Mouse (Mus musculus): ENCODE results near the gene Mecr. TPM values are rescaled to one million over a fixed set of nuclear protein-coding genes. Genes with fewer than 3 reads are reported as not detected.

Gene Mecr
- polyA plus RNA-seq, 1 experiment = 17.9 TPM

DNA sequence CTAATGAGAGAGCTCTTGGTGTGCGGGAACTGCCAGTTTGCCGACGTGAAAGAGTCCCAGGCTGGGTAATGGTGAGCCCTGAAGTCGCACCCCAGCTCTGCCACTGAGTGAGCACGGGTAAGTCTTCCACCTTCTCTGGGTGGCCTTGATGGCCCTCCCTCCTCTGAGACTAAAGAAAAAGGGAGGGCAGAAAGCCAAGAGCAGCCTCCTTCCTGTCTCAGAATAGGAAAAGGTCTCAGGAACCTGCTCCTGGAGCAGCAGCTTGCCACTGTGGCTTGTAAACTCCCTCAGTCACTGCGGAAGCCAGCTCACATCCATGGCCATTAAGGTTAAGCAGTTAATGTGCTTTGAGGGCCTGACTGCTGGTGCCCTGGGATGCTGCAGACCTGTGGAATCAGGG lies 42.1 kb downstream of the Mecr start:
- Histone ChIP-seq H3K4me3 (ENCODE audit: low read depth, low read length) (no peak overlapping the region), H3K9ac (ENCODE audit: low read depth, poor library complexity, severe bottlenecking) (no peak overlapping the region), H3K27ac (ENCODE audit: insufficient read depth, low read length) (no peak overlapping the region), H3K4me1 (ENCODE audit: control insufficient read depth, insufficient read depth, low read length) (no peaks in the 10 kb centered on the region), H3K27me3 (ENCODE audit: control insufficient read depth, insufficient read depth, low read length, poor library complexity, severe bottlenecking) (no peaks in the 10 kb centered on the region), H3K36me3 (ENCODE audit: control insufficient read depth, insufficient read depth, low read length, poor library complexity, severe bottlenecking) (peaks cover 11% of the 10 kb centered on the region; the same call in 1 of the 2 replicates), H3K9me3 (replicated peaks; ENCODE audit: control insufficient read depth, insufficient read depth, low read length, poor library complexity, severe bottlenecking) (no peaks in the 10 kb centered on the region)
- TF ChIP-seq EP300 (IDR thresholded peaks at IDR 0.05; ENCODE audit: insufficient read depth, low read depth, low read length) = no peak
- no peak for TF ChIP-seq POLR2A (IDR thresholded peaks at IDR 0.05; ENCODE audit: insufficient read depth, low read length)
- TF ChIP-seq CTCF (IDR thresholded peaks at IDR 0.05; ENCODE audit: low read depth, low read length) = no peak

GRCm38 (mm10) chr4:131888564-131888963 lies 45.3 kb downstream of the Mecr start:
- Histone ChIP-seq H3K36me3 (ENCODE audit: control insufficient read depth, insufficient read depth, low read length, poor library complexity, severe bottlenecking) (peaks cover 30% of the 10 kb centered on the region), H3K4me1 (ENCODE audit: control insufficient read depth, insufficient read depth, low read length) (no peaks in the 10 kb centered on the region), H3K27ac (ENCODE audit: insufficient read depth, low read length) (no peak overlapping the region), H3K9me3 (replicated peaks; ENCODE audit: control insufficient read depth, insufficient read depth, low read length, poor library complexity, severe bottlenecking) (no peaks in the 10 kb centered on the region), H3K9ac (ENCODE audit: low read depth, poor library complexity, severe bottlenecking) (no peak overlapping the region), H3K27me3 (ENCODE audit: control insufficient read depth, insufficient read depth, low read length, poor library complexity, severe bottlenecking) (no peaks in the 10 kb centered on the region), H3K4me3 (ENCODE audit: low read depth, low read length) (no peak overlapping the region)
- TF ChIP-seq POLR2A (IDR thresholded peaks at IDR 0.05; ENCODE audit: insufficient read depth, low read length) (no peak), CTCF (IDR thresholded peaks at IDR 0.05; ENCODE audit: low read depth, low read length) (no peak), EP300 (IDR thresholded peaks at IDR 0.05; ENCODE audit: insufficient read depth, low read depth, low read length) (no peak)

DNA sequence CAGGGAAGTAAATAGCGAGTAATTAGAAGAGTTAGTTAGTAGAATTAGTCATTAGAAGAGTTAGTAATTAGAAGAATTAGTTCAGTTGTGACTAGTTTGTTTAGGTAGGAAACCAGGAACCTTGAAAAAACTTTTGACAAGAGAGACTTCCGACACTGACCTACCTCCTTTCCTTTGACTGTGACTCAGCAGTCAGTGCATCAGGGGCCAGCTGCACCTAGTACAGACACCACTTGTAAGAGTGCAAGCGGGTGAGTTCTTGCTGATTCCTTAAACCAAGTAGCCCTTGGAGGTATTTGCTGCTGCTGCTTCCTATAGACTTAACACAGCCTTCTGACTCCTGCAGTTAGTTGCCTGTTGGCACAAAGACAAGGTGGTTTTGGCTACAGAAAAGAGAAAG lies 47.4 kb downstream of the Mecr start:
- Histone ChIP-seq H3K36me3 (ENCODE audit: control insufficient read depth, insufficient read depth, low read length, poor library complexity, severe bottlenecking) (peaks cover 35% of the 10 kb centered on the region), H3K27me3 (ENCODE audit: control insufficient read depth, insufficient read depth, low read length, poor library complexity, severe bottlenecking) (no peaks in the 10 kb centered on the region), H3K9me3 (replicated peaks; ENCODE audit: control insufficient read depth, insufficient read depth, low read length, poor library complexity, severe bottlenecking) (no peaks in the 10 kb centered on the region), H3K27ac (ENCODE audit: insufficient read depth, low read length) (no peak overlapping the region), H3K4me1 (ENCODE audit: control insufficient read depth, insufficient read depth, low read length) (no peaks in the 10 kb centered on the region), H3K4me3 (ENCODE audit: low read depth, low read length) (no peak overlapping the region), H3K9ac (ENCODE audit: low read depth, poor library complexity, severe bottlenecking) (no peak overlapping the region)
- TF ChIP-seq EP300 (IDR thresholded peaks at IDR 0.05; ENCODE audit: insufficient read depth, low read depth, low read length) (no peak), CTCF (IDR thresholded peaks at IDR 0.05; ENCODE audit: low read depth, low read length) (no peak), POLR2A (IDR thresholded peaks at IDR 0.05; ENCODE audit: insufficient read depth, low read length) (no peak)

GRCm38 (mm10) chr4:131897109-131897508 lies 53.8 kb downstream of the Mecr start:
- Histone ChIP-seq H3K27ac (ENCODE audit: insufficient read depth, low read length) (no peak overlapping the region), H3K9ac (ENCODE audit: low read depth, poor library complexity, severe bottlenecking) (no peak overlapping the region), H3K9me3 (replicated peaks; ENCODE audit: control insufficient read depth, insufficient read depth, low read length, poor library complexity, severe bottlenecking) (no peaks in the 10 kb centered on the region), H3K4me3 (ENCODE audit: low read depth, low read length) (no peak overlapping the region), H3K36me3 (ENCODE audit: control insufficient read depth, insufficient read depth, low read length, poor library complexity, severe bottlenecking) (peaks cover 47% of the 10 kb centered on the region), H3K4me1 (ENCODE audit: control insufficient read depth, insufficient read depth, low read length) (no peaks in the 10 kb centered on the region), H3K27me3 (ENCODE audit: control insufficient read depth, insufficient read depth, low read length, poor library complexity, severe bottlenecking) (no peaks in the 10 kb centered on the region)
- TF ChIP-seq POLR2A (IDR thresholded peaks at IDR 0.05; ENCODE audit: insufficient read depth, low read length) = no peak
- TF ChIP-seq EP300 (IDR thresholded peaks at IDR 0.05; ENCODE audit: insufficient read depth, low read depth, low read length) = no peak
- no peak for TF ChIP-seq CTCF (IDR thresholded peaks at IDR 0.05; ENCODE audit: low read depth, low read length)

DNA sequence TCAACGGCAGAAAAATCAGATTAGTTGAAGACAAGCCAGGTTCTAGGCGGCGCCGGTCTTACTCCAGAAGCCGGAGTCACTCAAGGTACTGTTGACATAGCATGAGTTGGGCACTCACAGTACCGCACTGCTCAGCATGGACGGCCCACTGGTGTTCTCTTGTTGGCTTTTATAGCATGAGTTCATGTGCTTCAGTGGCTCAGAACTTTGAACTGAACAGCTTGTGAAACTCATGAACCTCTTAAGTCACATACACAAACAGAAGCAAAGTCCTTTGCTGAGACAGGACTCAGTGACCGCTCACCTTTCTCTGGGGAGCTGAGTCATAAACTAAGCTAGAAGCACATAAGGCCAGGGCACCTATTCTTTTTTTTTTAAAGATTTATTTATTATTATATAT lies 54.5 kb downstream of the Mecr start:
- no peak overlapping the region for H3K9ac ChIP-seq (ENCODE audit: low read depth, poor library complexity, severe bottlenecking)
- H3K27me3 ChIP-seq (ENCODE audit: control insufficient read depth, insufficient read depth, low read length, poor library complexity, severe bottlenecking) = no peaks in the 10 kb centered on the region
- no peak for TF ChIP-seq CTCF (IDR thresholded peaks at IDR 0.05; ENCODE audit: low read depth, low read length)
- H3K36me3 ChIP-seq (ENCODE audit: control insufficient read depth, insufficient read depth, low read length, poor library complexity, severe bottlenecking) = peaks cover 40% of the 10 kb centered on the region
- H3K27ac ChIP-seq (ENCODE audit: insufficient read depth, low read length) = no peak overlapping the region
- H3K9me3 ChIP-seq (replicated peaks; ENCODE audit: control insufficient read depth, insufficient read depth, low read length, poor library complexity, severe bottlenecking) = no peaks in the 10 kb centered on the region
- H3K4me1 ChIP-seq (ENCODE audit: control insufficient read depth, insufficient read depth, low read length) = no peaks in the 10 kb centered on the region
- H3K4me3 ChIP-seq (ENCODE audit: low read depth, low read length) = no peak overlapping the region

- H3K4me1 ChIP-seq (ENCODE audit: control insufficient read depth, insufficient read depth, low read length) = no peaks in the 10 kb centered on the region
- no peaks in the 10 kb centered on the region for H3K9me3 ChIP-seq (replicated peaks; ENCODE audit: control insufficient read depth, insufficient read depth, low read length, poor library complexity, severe bottlenecking)
- H3K27me3 ChIP-seq (ENCODE audit: control insufficient read depth, insufficient read depth, low read length, poor library complexity, severe bottlenecking) = no peaks in the 10 kb centered on the region
- no peak overlapping the region for H3K9ac ChIP-seq (ENCODE audit: low read depth, poor library complexity, severe bottlenecking)
- peaks cover 33% of the 10 kb centered on the region for H3K36me3 ChIP-seq (ENCODE audit: control insufficient read depth, insufficient read depth, low read length, poor library complexity, severe bottlenecking)
- TF ChIP-seq EP300 (IDR thresholded peaks at IDR 0.05; ENCODE audit: insufficient read depth, low read depth, low read length) = no peak
- no peak for TF ChIP-seq CTCF (IDR thresholded peaks at IDR 0.05; ENCODE audit: low read depth, low read length)
- TF ChIP-seq POLR2A (IDR thresholded peaks at IDR 0.05; ENCODE audit: insufficient read depth, low read length) = no peak
- no peak overlapping the region for H3K27ac ChIP-seq (ENCODE audit: insufficient read depth, low read length)
- no peak overlapping the region for H3K4me3 ChIP-seq (ENCODE audit: low read depth, low read length)
These were observed 55.4 kb downstream of the Mecr start for GRCm38 (mm10) chr4:131898503-131899179.

Measured in ES-Bruce4 (cell line).